In the genomic region with DNA sequence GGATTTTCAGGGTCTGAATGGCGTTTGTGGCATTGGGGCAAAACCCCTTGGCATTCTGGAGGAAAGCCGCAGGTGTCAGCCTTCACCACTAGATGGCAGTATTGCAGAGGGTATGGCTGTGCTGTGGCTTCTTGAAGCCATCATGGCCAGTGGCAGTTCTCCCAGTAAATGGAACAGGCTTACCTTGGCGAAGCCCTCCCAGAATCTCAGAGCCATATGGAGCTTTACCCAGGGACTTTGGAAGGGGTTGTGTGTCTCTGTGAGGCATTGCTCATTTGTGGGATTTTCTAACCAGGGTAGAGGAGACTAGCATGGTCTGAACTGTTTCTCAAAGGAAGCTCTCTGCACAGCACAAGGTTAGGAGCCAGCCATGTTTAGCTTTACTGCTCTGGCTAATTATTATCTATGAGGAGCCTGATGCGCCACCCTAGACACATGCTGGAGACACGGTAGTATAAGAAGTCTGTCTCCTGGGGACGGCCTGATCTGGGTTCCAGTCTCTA, we compare ENCODE assay signal across 7 mouse cellular contexts. TPM values are rescaled to one million over a fixed set of nuclear protein-coding genes. Genes with fewer than 3 reads are reported as not detected.
DNase-seq lines count a peak whose midpoint lies in the region; ATAC-seq lines count a peak whose summit lies in the region.

No protein-coding gene starts in this region.

- no peak overlapping the region for H3K4me2 ChIP-seq in midbrain, embryonic 14.5 days (ENCODE audit: low read length)

- no peak overlapping the region for H3K27ac ChIP-seq in limb, embryonic 10.5 days
- 0 out of 2 replicates have a peak overlapping the region, but pooled peaks have one; percentile 26 for H3K27ac ChIP-seq in midbrain, embryonic 14.5 days (replicated peaks; ENCODE audit: low read depth, low read length)

- peak; percentile 38 for DNase-seq in WW6 (ENCODE audit: low read depth, low spot score)
- DNase-seq in cerebellum, postnatal 10 days = peak; percentile 91 to 94
- DNase-seq in gastrocnemius, adult 18-20 months (ENCODE audit: low spot score) = peak; percentile 72
- DNase-seq in kidney, adult 18-20 months = peak; percentile 81
- DNase-seq in limb, embryonic 10.5 days (ENCODE audit: low spot score) = peak; percentile 86
- DNase-seq in midbrain, embryonic 14.5 days = peak; percentile 92
- peak; percentile 38 to 61 for DNase-seq in spleen, postnatal 10 days (ENCODE audit: low spot score in 2 of 2)

- no peaks in the 10 kb centered on the region for H3K27me3 ChIP-seq in limb, embryonic 10.5 days (ENCODE audit: low read depth, poor library complexity, severe bottlenecking)
- H3K27me3 ChIP-seq in midbrain, embryonic 14.5 days (ENCODE audit: control insufficient read depth, insufficient read depth, low read length) = no peaks in the 10 kb centered on the region

- no peak overlapping the region for H3K9ac ChIP-seq in midbrain, embryonic 14.5 days (replicated peaks; ENCODE audit: low read length)

- WGBS in limb, embryonic 10.5 days = 35% methylated on average over 6 of the region's 6 CpGs
- 43% methylated on average over 6 of the region's 6 CpGs for WGBS in midbrain, embryonic 14.5 days

- peak; percentile 65 for ATAC-seq in midbrain, embryonic 14.5 days (ENCODE audit: low FRiP score, low TSS enrichment)

- H3K9me3 ChIP-seq in limb, embryonic 10.5 days (replicated peaks) = no peaks in the 10 kb centered on the region
- H3K9me3 ChIP-seq in midbrain, embryonic 14.5 days (ENCODE audit: control insufficient read depth, low read length) = no peaks in the 10 kb centered on the region

- H3K4me3 ChIP-seq in limb, embryonic 10.5 days = no peak overlapping the region
- no peak overlapping the region for H3K4me3 ChIP-seq in midbrain, embryonic 14.5 days (replicated peaks; ENCODE audit: low read depth, low read length)

- no peaks in the 10 kb centered on the region for H3K36me3 ChIP-seq in limb, embryonic 10.5 days
- no peaks in the 10 kb centered on the region for H3K36me3 ChIP-seq in midbrain, embryonic 14.5 days (ENCODE audit: control insufficient read depth, insufficient read depth, low read length)

- no peaks in the 10 kb centered on the region for H3K4me1 ChIP-seq in limb, embryonic 10.5 days
- H3K4me1 ChIP-seq in midbrain, embryonic 14.5 days (ENCODE audit: control insufficient read depth, insufficient read depth, low read length) = no peaks in the 10 kb centered on the region

RNA-seq across cellular contexts. Expression of a gene that starts 22.5 kb away (rescaled TPM):
- not detected for total RNA-seq in gastrocnemius, adult 18-20 months (2021)
- polyA plus RNA-seq in limb, embryonic 10.5 days (2016; fragmentation: Nextera tagmentation; extraction: Ambion mirVana) = not detected in 2 replicates
- polyA plus RNA-seq in midbrain, embryonic 14.5 days (2014; fragmentation: Nextera tagmentation; extraction: Ambion mirVana) = 0.18 TPM in 1 of 2 replicates, not detected in the other

RNA-seq across cellular contexts. Expression of a gene that starts 38.2 kb away (rescaled TPM):
- total RNA-seq in gastrocnemius, adult 18-20 months (2021) = 1 to 10 TPM; 4.5 to 6.8 TPM
- 0.33 and 0.96 TPM in 2 replicates for polyA plus RNA-seq in limb, embryonic 10.5 days (2016; fragmentation: Nextera tagmentation; extraction: Ambion mirVana)
- 0.08 TPM in 2 replicates for polyA plus RNA-seq in midbrain, embryonic 14.5 days (2014; fragmentation: Nextera tagmentation; extraction: Ambion mirVana)

Comparison
In these comparisons a context has a peak if more than half of its experiments do, and no peak if none do; other contexts are left out.
1. DNase-seq: peak in every context shown above with its lines; median percentile 92 in cerebellum, postnatal 10 days; 92 in midbrain, embryonic 14.5 days; 86 in limb, embryonic 10.5 days; 81 in kidney, adult 18-20 months; 72 in gastrocnemius, adult 18-20 months; 50 in spleen, postnatal 10 days; 38 in WW6.